Mouse (Mus musculus) small intestine, adult 2 months (tissue): ENCODE measurements around the gene Ice1. TPM values are rescaled to one million over a fixed set of nuclear protein-coding genes. Genes with fewer than 3 reads are reported as not detected.

Experiments
- H3K27ac ChIP-seq: fragments of 200-500 bp; 2 replicates; pipeline ENCODE4 v1.5.1; 2012; ENCODE audit warnings: low read depth, low read length, control low read depth, inconsistent platforms; ENCODE audit not compliant: insufficient read depth
- H3K27me3 ChIP-seq: fragments of 200-500 bp; 2 replicates; pipeline ENCODE4 v1.6.1; 2012; ENCODE audit warnings: mild to moderate bottlenecking, moderate library complexity, low read length, inconsistent platforms; ENCODE audit not compliant: control insufficient read depth, insufficient read depth
- H3K36me3 ChIP-seq: fragments of 200-500 bp; 2 replicates; pipeline ENCODE4 v1.6.1; 2012; ENCODE audit warnings: mild to moderate bottlenecking, low read length, control low read depth, inconsistent platforms; ENCODE audit not compliant: control insufficient read depth, insufficient read depth
- H3K4me1 ChIP-seq: fragments of 200-500 bp; 2 replicates; pipeline ENCODE4 v1.6.1; 2012; ENCODE audit warnings: low read length, inconsistent platforms, mixed read lengths; ENCODE audit not compliant: control insufficient read depth, insufficient read depth, insufficient read length
- H3K4me3 ChIP-seq: fragments of 200-500 bp; 2 replicates; pipeline ENCODE4 v1.5.1; 2012; ENCODE audit warnings: low read depth, mild to moderate bottlenecking, control low read depth, inconsistent platforms, low read length, moderate library complexity
- CTCF ChIP-seq: fragments of 200-500 bp; IDR thresholded peaks from 2 replicates; pipeline ENCODE4 v1.5.1; 2012; ENCODE audit warnings: low read depth, mild to moderate bottlenecking, control low read depth, inconsistent platforms, low read length, moderate library complexity, mixed read lengths; ENCODE audit not compliant: insufficient replicate concordance, insufficient read length; ENCODE audit errors: extremely low read depth
- POLR2A ChIP-seq: fragments of 200-500 bp; IDR thresholded peaks from 2 replicates; pipeline ENCODE4 v1.6.1; 2012; ENCODE audit warnings: low read depth, mild to moderate bottlenecking, control low read depth, inconsistent platforms, low read length, moderate library complexity
- WGBS: fragments of 180-500 bp; shearing (Covaris S2); methylation state at CpG from one replicate; pipeline ENCODE4 v1.1.7; 2018; 5-methylcytosine and 5-hydroxymethylcytosine counted together
- polyA plus RNA-seq: library from polyadenylated mRNA; depleted of rRNA; stranded (reverse); fragments of >200 nt; gene quantifications from 2 replicates; pipeline ENCODE4 v1.2.3, GENCODE M21; 2012; rRNA removed

Gene Ice1
- polyA plus RNA-seq, 1 experiment = 7.7 TPM

GRCm38 (mm10) chr13:70508708-70509374, 128.6 kb downstream of the Ice1 start:
- H3K4me1 ChIP-seq = no peaks in the 10 kb centered on the region
- TF ChIP-seq POLR2A (no peak), CTCF (no peak)
- 43% methylated on average over 5 of the region's 5 CpGs for WGBS
- H3K27ac ChIP-seq = no peak overlapping the region
- no peaks in the 10 kb centered on the region for H3K27me3 ChIP-seq
- H3K36me3 ChIP-seq = no peaks in the 10 kb centered on the region
- H3K4me3 ChIP-seq = no peak overlapping the region

Other genes starting within 250 kb of the Ice1 start
- gene Adamts16, start 204.2 kb upstream of the Ice1 start, polyA plus RNA-seq = 0.08 TPM in 1 of 2 replicates, not detected in the other